Mouse (Mus musculus) heart, postnatal 0 days (tissue): Measurements from ENCODE around the gene Unk. TPM values are rescaled to one million over a fixed set of nuclear protein-coding genes. Genes with fewer than 3 reads are reported as not detected.

Source experiments
- ATAC-seq: fragments of 200-750 bp; cut with Nextera tagmentation; 2 replicates; pipeline ENCODE4 v1.8.0; 2017; ENCODE audit warnings: low read depth, moderate number of reproducible peaks, moderate library complexity; ENCODE audit not compliant: insufficient read depth
- DNase-seq: peaks from one replicate; pipeline ENCODE4 v3.0.0-alpha.2; 2016; ENCODE audit warnings: low spot score
- H3K27ac ChIP-seq: fragments of 300-500 bp; sonication (generic); 2 replicates; pipeline ENCODE4 v1.5.1; 2014; ENCODE audit warnings: low read depth, mild to moderate bottlenecking
- H3K27me3 ChIP-seq: fragments of 300-500 bp; sonication (generic); 2 replicates; pipeline ENCODE4 v1.6.1; 2014; ENCODE audit warnings: low read length, mixed read lengths; ENCODE audit not compliant: control insufficient read depth, insufficient read depth
- H3K36me3 ChIP-seq: fragments of 300-500 bp; sonication (generic); replicated peaks from 2 replicates; pipeline ENCODE4 v1.6.1; 2014; ENCODE audit warnings: low read length, mixed read lengths; ENCODE audit not compliant: control insufficient read depth, insufficient read depth
- H3K4me1 ChIP-seq: fragments of 300-500 bp; sonication (generic); 2 replicates; pipeline ENCODE4 v1.6.1; 2014; ENCODE audit warnings: antibody characterized with exemption; ENCODE audit not compliant: control insufficient read depth, insufficient read depth
- H3K4me2 ChIP-seq: fragments of 300-500 bp; sonication (generic); 2 replicates; pipeline ENCODE4 v1.6.1; 2014; ENCODE audit warnings: low read depth, mild to moderate bottlenecking, low read length, moderate library complexity
- H3K4me3 ChIP-seq: fragments of 300-500 bp; sonication (generic); 2 replicates; pipeline ENCODE4 v1.5.1; 2014; ENCODE audit warnings: low read depth, low read length
- H3K9ac ChIP-seq: fragments of 300-500 bp; sonication (generic); replicated peaks from 2 replicates; pipeline ENCODE4 v1.6.1; 2014; ENCODE audit warnings: low read depth, low read length, mixed read lengths
- H3K9me3 ChIP-seq: fragments of 300-500 bp; sonication (generic); replicated peaks from 2 replicates; pipeline ENCODE4 v1.6.1; 2016; ENCODE audit warnings: low read length; ENCODE audit not compliant: control insufficient read depth
- CTCF ChIP-seq: IDR thresholded peaks from 2 replicates; pipeline ENCODE4 v1.5.1; 2016; ENCODE audit warnings: antibody characterized with exemption, control low read depth, low read depth
- EP300 ChIP-seq: IDR thresholded peaks from 2 replicates; pipeline ENCODE4 v1.6.1; 2016; ENCODE audit warnings: antibody characterized with exemption, low read depth
- WGBS: fragments of 180-500 bp; shearing (Covaris S2); extraction: QIAGEN DNeasy Blood & Tissue Kit; methylation state at CpG from one replicate; pipeline ENCODE4 v1.1.7; 2014; 5-methylcytosine and 5-hydroxymethylcytosine counted together
- polyA plus RNA-seq: library from polyadenylated mRNA; unstranded; fragments of >200 nt; fragmentation: Nextera tagmentation; extraction: Ambion mirVana; gene quantifications from 2 replicates; pipeline ENCODE4 v1.2.1, GENCODE M21; 2015
- total RNA-seq: library from RNA; depleted of rRNA; stranded (reverse); fragments of >200 nt; gene quantifications from 2 replicates; pipeline ENCODE4 v1.2.3, GENCODE M21; 2014; ENCODE audit warnings: low replicate concordance

Unk gene
- total and polyA plus RNA-seq, 2 experiments from 2014 or later: 9.5 to 26.1 TPM

DNA sequence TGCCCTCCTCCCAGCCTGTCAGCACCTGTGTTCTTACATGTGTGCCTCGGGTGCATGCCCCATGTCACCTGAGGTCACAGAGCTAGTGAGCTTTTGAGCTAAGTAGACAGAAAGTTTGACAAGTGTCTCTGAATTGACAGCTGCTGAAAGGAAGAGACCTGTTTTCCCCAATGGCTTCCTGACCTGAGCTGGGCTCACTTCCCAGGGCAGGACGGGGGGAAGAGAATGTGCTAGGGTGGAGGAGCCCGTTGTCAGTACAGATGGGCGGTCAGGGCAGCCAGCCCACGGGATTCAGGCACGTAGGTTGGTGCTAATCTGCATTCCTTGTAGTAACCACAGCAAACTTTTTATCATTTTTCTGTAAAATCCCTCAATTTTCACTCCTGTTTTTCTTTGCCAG lies 10.5 kb downstream of the Unk start:
- TF ChIP-seq CTCF (no peak), EP300 (no peak)
- Histone ChIP-seq H3K27me3 (no peaks in the 10 kb centered on the region), H3K4me2 (no peak overlapping the region), H3K9me3 (no peaks in the 10 kb centered on the region), H3K36me3 (peaks cover 38% of the 10 kb centered on the region), H3K27ac (peak overlapping the region; percentile 44), H3K4me3 (no peak overlapping the region), H3K4me1 (peaks cover 4% of the 10 kb centered on the region; the same call in 1 of the 2 replicates), H3K9ac (no peak overlapping the region)
- WGBS: 29% methylated on average over 6 of the region's 6 CpGs
- ATAC-seq (peak; percentile 57), DNase-seq (no peak)

DNA sequence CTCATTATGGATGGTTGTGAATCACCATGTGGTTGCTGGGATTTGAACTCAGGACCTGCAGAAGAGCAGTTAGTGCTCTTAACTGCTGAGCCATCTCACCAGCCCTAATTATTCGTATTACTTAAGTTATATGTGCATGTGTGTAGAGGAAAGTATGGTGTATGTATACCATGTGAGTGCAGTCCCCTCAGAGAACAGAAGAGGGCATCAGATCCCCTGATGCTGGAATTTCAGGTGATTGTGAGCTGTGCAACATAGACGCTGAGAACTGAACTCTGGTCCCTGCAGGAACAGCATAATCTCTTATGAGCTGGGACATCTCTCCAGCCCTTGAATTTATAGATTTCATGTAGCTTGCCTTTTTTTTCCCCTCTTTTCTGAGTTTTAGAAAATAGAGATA lies 11.7 kb downstream of the Unk start:
- no peak for ATAC-seq
- Histone ChIP-seq H3K4me2 (no peak overlapping the region), H3K9me3 (no peaks in the 10 kb centered on the region), H3K4me3 (no peak overlapping the region), H3K27ac (no peak overlapping the region), H3K4me1 (peaks cover 4% of the 10 kb centered on the region; the same call in 1 of the 2 replicates), H3K27me3 (no peaks in the 10 kb centered on the region), H3K36me3 (peaks cover 44% of the 10 kb centered on the region), H3K9ac (no peak overlapping the region)
- no peak for TF ChIP-seq CTCF
- no peak for TF ChIP-seq EP300
- DNase-seq: no peak
- 98% methylated on average over 2 of the region's 2 CpGs for WGBS

DNA sequence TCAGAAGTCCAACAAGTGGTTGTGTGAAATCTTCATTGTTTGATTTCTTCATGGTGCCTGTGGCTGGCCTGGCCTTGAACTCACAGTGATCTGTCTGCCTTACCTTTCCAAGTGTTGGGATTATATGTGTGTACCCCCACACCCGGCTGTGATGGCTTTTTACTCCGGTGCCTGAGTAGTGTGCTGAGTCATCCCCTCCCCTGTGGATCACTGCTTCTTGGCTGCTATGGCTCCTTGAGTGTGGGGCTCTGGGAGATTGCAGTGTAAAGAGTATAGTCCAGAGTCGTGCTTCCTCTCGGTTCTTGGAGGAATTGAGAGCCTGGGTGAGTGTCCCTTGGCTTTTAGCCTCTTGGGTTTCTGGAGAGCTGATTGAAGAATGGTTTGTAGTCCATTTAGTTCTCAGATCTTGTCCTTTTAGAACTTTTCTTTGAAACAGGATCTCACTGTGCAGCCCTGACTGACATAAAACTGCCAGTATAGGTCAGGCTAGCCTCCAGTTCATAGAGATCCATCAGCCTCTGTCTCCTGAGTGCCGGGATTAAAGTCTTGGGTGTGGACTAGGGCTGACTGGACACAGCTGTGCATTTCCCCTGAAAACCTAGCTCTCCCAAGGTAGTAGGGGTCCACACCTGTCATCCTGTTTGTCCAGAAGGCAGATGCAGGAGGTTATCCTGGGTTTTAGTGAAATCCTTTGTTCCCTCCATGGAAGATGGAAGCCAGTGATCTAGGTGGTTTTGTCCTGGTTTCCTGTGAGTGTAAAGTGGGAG lies 12.4 kb downstream of the Unk start:
- Histone ChIP-seq H3K27me3 (no peaks in the 10 kb centered on the region), H3K4me3 (no peak overlapping the region), H3K4me1 (peaks cover 4% of the 10 kb centered on the region; the same call in 1 of the 2 replicates), H3K27ac (no peak overlapping the region), H3K9me3 (no peaks in the 10 kb centered on the region), H3K36me3 (peaks cover 51% of the 10 kb centered on the region), H3K9ac (no peak overlapping the region), H3K4me2 (no peak overlapping the region)
- TF ChIP-seq CTCF: no peak
- TF ChIP-seq EP300: no peak
- 87% methylated on average over 5 of the region's 5 CpGs for WGBS
- no peak for DNase-seq
- ATAC-seq: no peak

DNA sequence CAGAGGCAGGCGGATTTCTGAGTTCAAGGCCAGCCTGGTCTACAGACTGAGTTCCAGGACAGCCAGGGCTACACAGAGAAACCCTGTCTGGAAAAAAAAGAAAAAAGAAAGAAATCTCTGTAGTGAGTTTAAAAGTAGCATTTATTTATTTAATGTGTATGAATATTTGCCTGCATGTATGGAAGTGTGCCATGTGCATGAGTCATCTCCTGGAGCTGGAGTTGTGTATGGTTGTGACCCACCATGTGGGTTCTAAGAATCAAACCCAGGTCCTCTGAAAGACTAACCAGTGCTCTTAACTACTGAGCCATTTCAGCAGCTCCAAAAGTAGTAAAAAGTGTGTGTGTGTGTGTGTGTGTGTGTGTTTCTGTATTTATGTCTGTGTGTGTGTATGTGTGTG lies 13.2 kb downstream of the Unk start:
- DNase-seq (no peak), ATAC-seq (no peak)
- WGBS: 100% methylated on average over 1 of the region's 1 CpGs
- Histone ChIP-seq H3K27ac (no peak overlapping the region), H3K36me3 (peaks cover 55% of the 10 kb centered on the region), H3K4me3 (no peak overlapping the region), H3K9me3 (no peaks in the 10 kb centered on the region), H3K4me2 (no peak overlapping the region), H3K27me3 (no peaks in the 10 kb centered on the region), H3K9ac (no peak overlapping the region), H3K4me1 (peaks cover 4% of the 10 kb centered on the region; the same call in 1 of the 2 replicates)
- no peak for TF ChIP-seq EP300
- TF ChIP-seq CTCF: no peak

DNA sequence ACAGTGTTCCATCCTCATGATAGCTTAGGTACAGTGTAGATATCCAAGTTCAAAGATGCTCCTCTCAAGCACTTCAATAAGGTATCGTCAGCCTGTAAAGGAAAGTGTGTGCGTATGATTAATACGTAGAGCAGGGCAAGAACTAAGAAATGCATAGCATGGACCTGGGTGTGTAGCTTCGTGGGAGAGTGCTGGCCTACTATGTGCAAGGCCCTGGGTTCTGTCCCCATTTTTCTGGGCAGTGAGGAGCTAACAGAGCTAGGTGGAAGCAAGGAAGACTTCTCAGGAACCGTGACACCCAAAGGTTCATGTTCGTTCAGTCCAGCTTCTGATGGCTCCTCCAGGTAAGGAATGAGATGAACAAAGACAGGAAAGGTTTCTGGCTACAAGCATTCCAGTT lies 15.1 kb downstream of the Unk start:
- Histone ChIP-seq H3K27me3 (no peaks in the 10 kb centered on the region), H3K4me3 (no peak overlapping the region), H3K36me3 (peaks cover 64% of the 10 kb centered on the region), H3K9ac (no peak overlapping the region), H3K4me1 (peaks cover 4% of the 10 kb centered on the region; the same call in 1 of the 2 replicates), H3K4me2 (no peak overlapping the region), H3K27ac (no peak overlapping the region), H3K9me3 (no peaks in the 10 kb centered on the region)
- DNase-seq (no peak), ATAC-seq (no peak)
- 93% methylated on average over 6 of the region's 6 CpGs for WGBS
- TF ChIP-seq CTCF: no peak
- TF ChIP-seq EP300: no peak

DNA sequence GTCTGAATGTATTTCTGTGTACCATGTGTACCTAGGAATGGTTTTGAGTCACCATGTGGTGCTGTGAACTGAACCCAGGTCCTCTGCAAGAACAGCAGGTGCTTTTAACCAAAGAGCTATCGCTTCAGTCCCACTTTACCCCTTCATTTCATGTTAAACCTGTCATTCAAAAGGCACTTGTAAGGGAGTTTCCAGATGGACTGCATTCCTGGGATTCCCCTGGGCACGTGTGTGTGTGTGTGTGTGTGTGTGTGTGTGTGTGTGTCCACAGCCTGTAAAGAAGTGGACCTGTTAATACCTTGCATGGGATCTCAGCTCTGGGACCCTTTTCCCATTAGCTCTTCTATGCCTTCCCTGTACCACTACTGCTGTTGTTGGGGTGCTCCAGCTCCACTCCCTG lies 19.5 kb downstream of the Unk start:
- WGBS: 52% methylated on average over 2 of the region's 2 CpGs
- Histone ChIP-seq H3K36me3 (peaks cover 89% of the 10 kb centered on the region), H3K4me2 (no peak overlapping the region), H3K9me3 (no peaks in the 10 kb centered on the region), H3K27me3 (no peaks in the 10 kb centered on the region), H3K4me3 (no peak overlapping the region), H3K27ac (no peak overlapping the region), H3K4me1 (no peaks in the 10 kb centered on the region), H3K9ac (no peak overlapping the region)
- no peak for ATAC-seq
- TF ChIP-seq EP300 (no peak), CTCF (no peak)
- no peak for DNase-seq
